Mouse (Mus musculus) erythroblast, embryonic 14.5 days (primary cell): ENCODE results near the gene Best2.

Experiments used
- GATA1 ChIP-seq: IDR thresholded peaks from 2 replicates; pipeline ENCODE4 v1.6.1; 2012; ENCODE audit warnings: low read length, inconsistent platforms, mixed read lengths
- TAL1 ChIP-seq: IDR thresholded peaks from 3 replicates; pipeline ENCODE4 v1.6.1; 2012; ENCODE audit warnings: low read length, inconsistent platforms, mixed read lengths

- peak; percentile 97 for TF ChIP-seq GATA1
- TF ChIP-seq TAL1: peak; percentile 88
Measured at GRCm38 (mm10) chr8:84970913-84971312, 43.4 kb downstream of the Best2 start.
